Mouse (Mus musculus) testis, postnatal 10 days (tissue): ENCODE measurements around the gene Vangl2.
A peak's percentile ranks its signal among the peaks of the same experiment; 100 is the strongest.

ENCODE experiments used
- DNase-seq: peaks from one replicate; pipeline ENCODE4 v3.0.0; 2021; ENCODE audit warnings: low spot score

The Vangl2 gene

GRCm38 (mm10) chr1:172028394-172029275, at the start of gene Vangl2:
Gene Vangl2, minus strand, starts transcription at chr1:172028444.
- no peak for DNase-seq

GRCm38 (mm10) chr1:172077981-172078380, 49.7 kb upstream of the Vangl2 start:
- DNase-seq, result peak; percentile 68

- no peak for DNase-seq
Observed at GRCm38 (mm10) chr1:172072604-172073003, 44.4 kb upstream of the Vangl2 start.

- no peak for DNase-seq
Observed at GRCm38 (mm10) chr1:172071556-172071955, 43.3 kb upstream of the Vangl2 start.

GRCm38 (mm10) chr1:172070227-172070626, 42.0 kb upstream of the Vangl2 start:
- no peak for DNase-seq

- no peak for DNase-seq
Observed at GRCm38 (mm10) chr1:172064613-172065141, 36.4 kb upstream of the Vangl2 start.

GRCm38 (mm10) chr1:172063291-172064023, 35.2 kb upstream of the Vangl2 start:
- no peak for DNase-seq

- DNase-seq, result no peak
Observed at GRCm38 (mm10) chr1:172062101-172062500, 33.9 kb upstream of the Vangl2 start.

- no peak for DNase-seq
Observed at GRCm38 (mm10) chr1:172061217-172061616, 33.0 kb upstream of the Vangl2 start.

GRCm38 (mm10) chr1:172060659-172061058, 32.4 kb upstream of the Vangl2 start:
- DNase-seq, result no peak

- peak; percentile 38 for DNase-seq
Observed at GRCm38 (mm10) chr1:172058874-172059273, 30.6 kb upstream of the Vangl2 start.

GRCm38 (mm10) chr1:172058321-172058720, 30.1 kb upstream of the Vangl2 start:
- DNase-seq, result peak; percentile 17

- no peak for DNase-seq
Observed at GRCm38 (mm10) chr1:172057491-172057921, 29.3 kb upstream of the Vangl2 start, which contains the start of gene Nhlh1. Gene Nhlh1, minus strand, starts transcription at chr1:172057573.

GRCm38 (mm10) chr1:172056251-172056650, 28.0 kb upstream of the Vangl2 start:
- no peak for DNase-seq

GRCm38 (mm10) chr1:172053541-172054440, 25.5 kb upstream of the Vangl2 start:
- no peak for DNase-seq

- DNase-seq, result no peak
Observed at GRCm38 (mm10) chr1:172052766-172053279, 24.6 kb upstream of the Vangl2 start.

- no peak for DNase-seq
Observed at GRCm38 (mm10) chr1:172049131-172049782, 21.0 kb upstream of the Vangl2 start.

- no peak for DNase-seq
Observed at GRCm38 (mm10) chr1:172048241-172048734, 20.0 kb upstream of the Vangl2 start.

GRCm38 (mm10) chr1:172046938-172047337, 18.7 kb upstream of the Vangl2 start:
- peak; percentile 84 for DNase-seq

- DNase-seq, result no peak
Observed at GRCm38 (mm10) chr1:172046410-172046809, 18.2 kb upstream of the Vangl2 start.

GRCm38 (mm10) chr1:172029914-172030313, 1.7 kb upstream of the Vangl2 start:
- no peak for DNase-seq
